Mouse (Mus musculus) forebrain, postnatal 0 days (tissue): ENCODE measurements around the gene Lce3f. TPM values are rescaled to one million over a fixed set of nuclear protein-coding genes. Genes with fewer than 3 reads are reported as not detected.
A peak's percentile ranks its signal among the peaks of the same experiment; 100 is the strongest.

Experiments used
- ATAC-seq: fragments of 200-750 bp; cut with Nextera tagmentation; 2 replicates; pipeline ENCODE4 v1.8.0; 2017; ENCODE audit warnings: mild to moderate bottlenecking, moderate library complexity
- DNase-seq: peaks from one replicate; pipeline ENCODE4 v3.0.0-alpha.2; 2015
- H3K27ac ChIP-seq: fragments of 300-500 bp; sonication (generic); 2 replicates; pipeline ENCODE4 v1.5.1; 2014; ENCODE audit warnings: low read depth, mild to moderate bottlenecking, antibody characterized with exemption, low read length, moderate library complexity, mixed read lengths
- H3K27me3 ChIP-seq: fragments of 300-500 bp; sonication (generic); 2 replicates; pipeline ENCODE4 v1.6.1; 2014; ENCODE audit warnings: mild to moderate bottlenecking, low read length, mixed read lengths; ENCODE audit not compliant: insufficient read depth
- H3K36me3 ChIP-seq: fragments of 300-500 bp; sonication (generic); 2 replicates; pipeline ENCODE4 v1.6.1; 2014; ENCODE audit warnings: mild to moderate bottlenecking, moderate library complexity; ENCODE audit not compliant: insufficient read depth
- H3K4me1 ChIP-seq: fragments of 300-500 bp; sonication (generic); 2 replicates; pipeline ENCODE4 v1.6.1; 2014; ENCODE audit warnings: antibody characterized with exemption; ENCODE audit not compliant: insufficient read depth
- H3K4me2 ChIP-seq: fragments of 300-500 bp; sonication (generic); 2 replicates; pipeline ENCODE4 v1.6.1; 2014; ENCODE audit warnings: low read depth, mild to moderate bottlenecking, moderate library complexity
- H3K4me3 ChIP-seq: fragments of 300-500 bp; sonication (generic); 2 replicates; pipeline ENCODE4 v1.5.1; 2014; ENCODE audit warnings: low read depth, low read length, mixed read lengths
- H3K9ac ChIP-seq: fragments of 300-500 bp; sonication (generic); 2 replicates; pipeline ENCODE4 v1.6.1; 2014; ENCODE audit warnings: mild to moderate bottlenecking
- H3K9me3 ChIP-seq: fragments of 300-500 bp; sonication (generic); 2 replicates; pipeline ENCODE4 v1.6.1; 2016; ENCODE audit warnings: low read length
- CTCF ChIP-seq: sonication (generic); IDR thresholded peaks from 2 replicates; pipeline ENCODE4 v1.5.1; 2016; ENCODE audit warnings: antibody characterized with exemption, control low read depth, low read depth
- WGBS: fragments of 180-500 bp; shearing (Covaris S2); extraction: QIAGEN DNeasy Blood & Tissue Kit; methylation state at CpG from one replicate; pipeline ENCODE4 v1.1.7; 2014; 5-methylcytosine and 5-hydroxymethylcytosine counted together
- polyA plus RNA-seq: library from polyadenylated mRNA; unstranded; fragments of >200 nt; fragmentation: Nextera tagmentation; extraction: Ambion mirVana; gene quantifications from 2 replicates; pipeline ENCODE4 v1.2.1, GENCODE M21; 2015
- total RNA-seq: library from RNA; depleted of rRNA; stranded (reverse); fragments of >200 nt; gene quantifications from 2 replicates; pipeline ENCODE4 v1.2.3, GENCODE M21; 2014; rRNA removed

Lce3f gene
- not detected in 2 replicates for total RNA-seq
- not detected in 2 replicates for polyA plus RNA-seq

DNA sequence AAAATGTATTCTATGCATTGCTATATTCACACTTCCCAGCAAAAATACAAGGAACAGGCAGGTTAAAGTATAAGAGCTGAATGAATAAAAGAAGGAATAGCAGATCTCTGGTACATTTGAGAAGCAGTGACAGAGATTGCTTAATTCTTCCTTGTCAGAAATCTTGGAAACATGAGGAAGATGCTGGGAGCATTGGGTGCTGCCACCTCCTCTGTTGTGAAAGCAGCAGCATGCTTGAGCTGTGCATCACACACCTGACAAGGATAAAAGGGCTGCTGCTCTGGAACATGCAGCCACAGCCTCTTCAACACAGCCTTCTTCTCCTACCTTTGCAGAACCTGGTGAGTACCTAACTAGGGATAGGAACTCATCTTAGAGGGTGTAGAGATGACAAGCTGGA is at the start of gene Lce3f:
Lce3f (plus strand) TSS at position 301 of the 400 bp plus-strand sequence.
- no peaks in the 10 kb centered on the region for H3K27me3 ChIP-seq
- no peaks in the 10 kb centered on the region for H3K36me3 ChIP-seq
- no peak within 1 kb of the TSS for H3K9ac ChIP-seq
- no peak for TF ChIP-seq CTCF
- DNase-seq (no peak), ATAC-seq (no peak)
- H3K27ac ChIP-seq = no peak within 1 kb of the TSS
- H3K9me3 ChIP-seq = no peaks in the 10 kb centered on the region
- no peak within 1 kb of the TSS for H3K4me2 ChIP-seq
- no peak within 1 kb of the TSS for H3K4me3 ChIP-seq
- no peaks in the 10 kb centered on the region for H3K4me1 ChIP-seq

DNA sequence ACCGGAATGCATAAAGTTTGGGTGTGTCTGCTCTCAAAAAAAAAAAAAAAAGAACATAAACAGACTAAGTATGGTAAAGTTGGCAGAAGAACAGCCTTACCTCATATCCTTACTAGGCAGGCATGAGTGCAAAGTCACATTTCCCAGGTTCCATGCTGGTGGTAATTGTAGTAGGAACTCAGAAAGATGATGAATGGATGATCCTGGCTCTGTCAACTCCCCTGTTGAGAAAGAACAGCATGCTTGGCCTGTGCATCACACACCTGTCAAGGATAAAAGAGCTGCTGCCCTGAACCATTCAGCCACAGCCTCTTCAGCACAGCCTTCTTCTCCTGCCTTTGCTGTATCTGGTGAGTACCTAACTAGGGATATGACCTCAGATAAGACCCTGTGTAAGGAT is 47.8 kb upstream of the Lce3f start, which contains the start of gene Lce3c:
Lce3c (plus strand) TSS at position 301 of the 400 bp plus-strand sequence.
- H3K9me3 ChIP-seq = no peaks in the 10 kb centered on the region
- no peaks in the 10 kb centered on the region for H3K4me1 ChIP-seq
- H3K27me3 ChIP-seq = no peaks in the 10 kb centered on the region
- no peak within 1 kb of the TSS for H3K4me2 ChIP-seq
- 85% methylated on average over 1 of the region's 1 CpGs for WGBS
- no peak within 1 kb of the TSS for H3K27ac ChIP-seq
- H3K4me3 ChIP-seq = no peak within 1 kb of the TSS
- TF ChIP-seq CTCF = no peak
- H3K36me3 ChIP-seq = no peaks in the 10 kb centered on the region
- ATAC-seq (no peak), DNase-seq (no peak)
- H3K9ac ChIP-seq = no peak within 1 kb of the TSS

DNA sequence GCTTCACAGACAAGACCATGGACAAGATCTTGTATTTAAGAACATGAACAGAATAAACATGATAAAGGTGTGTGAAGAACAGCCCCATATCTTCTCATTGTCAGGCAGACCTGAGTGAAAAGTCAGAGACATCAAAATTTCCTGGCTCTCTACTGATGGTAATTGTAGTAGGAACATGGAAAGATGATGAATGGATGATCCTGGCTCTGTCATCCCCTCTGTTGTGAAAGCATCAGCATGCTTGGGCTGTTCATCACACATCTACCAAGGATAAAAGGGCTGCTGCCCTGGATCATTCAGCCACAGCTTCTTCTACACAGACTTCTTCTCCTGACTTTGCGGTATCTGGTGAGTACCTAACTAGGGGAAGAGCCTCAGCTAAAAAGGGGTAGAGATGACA is 34.9 kb upstream of the Lce3f start, which contains the start of gene Lce3d:
Lce3d (plus strand) TSS at position 301 of the 400 bp plus-strand sequence.
- no peaks in the 10 kb centered on the region for H3K4me1 ChIP-seq
- no peak for TF ChIP-seq CTCF
- DNase-seq (no peak), ATAC-seq (no peak)
- no peak within 1 kb of the TSS for H3K4me2 ChIP-seq
- H3K27me3 ChIP-seq = no peaks in the 10 kb centered on the region
- no peak within 1 kb of the TSS for H3K9ac ChIP-seq
- no peak within 1 kb of the TSS for H3K4me3 ChIP-seq
- 100% methylated on average over 1 of the region's 1 CpGs for WGBS
- no peaks in the 10 kb centered on the region for H3K9me3 ChIP-seq
- no peak within 1 kb of the TSS for H3K27ac ChIP-seq
- no peaks in the 10 kb centered on the region for H3K36me3 ChIP-seq

DNA sequence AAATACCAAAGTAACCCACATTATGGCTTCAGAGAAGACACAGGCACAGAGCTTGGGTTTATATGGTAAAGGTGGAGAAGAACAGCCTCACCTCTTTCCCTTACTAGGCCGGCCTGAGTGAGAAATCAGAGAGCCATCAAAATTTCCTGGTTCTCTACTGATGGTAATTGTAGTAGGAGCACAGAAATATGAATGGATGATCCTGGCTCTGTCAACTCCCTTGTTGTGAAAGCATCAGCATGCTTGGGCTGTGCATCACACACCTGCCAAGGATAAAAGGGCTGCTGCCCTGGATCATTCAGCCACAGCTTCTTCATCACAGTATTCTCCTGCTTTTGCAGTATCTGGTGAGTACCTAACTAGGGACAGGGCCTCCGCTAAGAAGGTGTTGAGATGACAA is 25.3 kb upstream of the Lce3f start, which contains the start of gene Lce3e:
Lce3e (plus strand) TSS at position 301 of the 400 bp plus-strand sequence.
- Histone ChIP-seq H3K9me3 (no peaks in the 10 kb centered on the region), H3K27ac (no peak within 1 kb of the TSS), H3K4me2 (no peak within 1 kb of the TSS), H3K27me3 (no peaks in the 10 kb centered on the region), H3K36me3 (no peaks in the 10 kb centered on the region), H3K4me3 (no peak within 1 kb of the TSS), H3K4me1 (no peaks in the 10 kb centered on the region), H3K9ac (no peak within 1 kb of the TSS)
- 91% methylated on average over 2 of the region's 2 CpGs for WGBS
- ATAC-seq (no peak), DNase-seq (no peak)
- TF ChIP-seq CTCF = no peak

DNA sequence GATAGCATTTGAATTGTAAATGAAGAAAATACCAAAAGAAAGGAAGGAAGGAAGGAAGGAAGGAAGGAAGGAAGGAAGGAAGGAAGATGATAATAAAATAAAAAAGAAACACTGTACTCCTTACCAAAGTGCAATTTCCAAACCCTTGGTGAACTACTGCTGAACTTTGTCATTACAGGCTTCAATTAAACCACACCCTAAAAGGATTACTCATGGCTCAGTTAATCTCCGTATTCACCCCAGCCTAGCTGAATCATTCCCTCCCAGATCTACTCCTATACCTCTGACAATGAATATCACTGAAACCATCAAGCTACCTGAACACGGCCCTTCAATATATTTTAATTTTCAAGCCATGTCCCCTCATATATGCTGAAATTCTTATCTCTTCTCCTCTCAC is 13.5 kb upstream of the Lce3f start:
- ATAC-seq = no peak
- H3K36me3 ChIP-seq = no peaks in the 10 kb centered on the region
- no peak for TF ChIP-seq CTCF

DNA sequence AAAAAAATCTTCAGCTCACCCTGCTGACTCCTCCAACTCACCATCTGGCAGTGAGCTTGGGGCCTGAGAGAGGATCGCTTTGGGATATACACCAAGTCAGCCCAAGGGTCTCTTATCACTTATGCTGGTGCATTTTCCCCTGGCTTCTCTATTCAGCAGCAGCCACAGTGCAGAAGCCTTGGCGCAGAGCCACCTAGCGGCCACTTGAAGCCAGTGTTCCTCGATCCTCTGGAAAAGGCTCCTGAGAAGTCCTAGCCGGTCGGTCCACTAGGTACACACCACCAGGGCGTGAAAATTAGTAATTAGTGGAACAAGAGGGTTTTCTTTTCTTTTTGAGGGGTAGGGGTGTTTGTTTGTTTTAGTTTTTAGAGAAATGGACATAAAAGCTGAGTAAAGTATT is 6.7 kb downstream of the Lce3f start:
- DNase-seq (peak; percentile 85), ATAC-seq (peak; percentile 95)
- peak; percentile 87 for TF ChIP-seq CTCF
- no peak overlapping the region for H3K4me2 ChIP-seq
- no peak overlapping the region for H3K27ac ChIP-seq
- H3K9me3 ChIP-seq = no peaks in the 10 kb centered on the region
- no peaks in the 10 kb centered on the region for H3K4me1 ChIP-seq
- WGBS = 2% methylated on average over 7 of the region's 7 CpGs
- no peak overlapping the region for H3K9ac ChIP-seq
- no peak overlapping the region for H3K4me3 ChIP-seq
- H3K27me3 ChIP-seq = no peaks in the 10 kb centered on the region
- H3K36me3 ChIP-seq = no peaks in the 10 kb centered on the region

More for the DNA sequence above, 13.5 kb upstream of the Lce3f start:
- H3K27ac ChIP-seq = no peak overlapping the region
- H3K9ac ChIP-seq = no peak overlapping the region
- 63% methylated on average over 2 of the region's 2 CpGs for WGBS
- H3K4me2 ChIP-seq = no peak overlapping the region
- no peaks in the 10 kb centered on the region for H3K4me1 ChIP-seq
- H3K27me3 ChIP-seq = no peaks in the 10 kb centered on the region
- H3K4me3 ChIP-seq = no peak overlapping the region
- no peak for DNase-seq
- no peaks in the 10 kb centered on the region for H3K9me3 ChIP-seq

DNA sequence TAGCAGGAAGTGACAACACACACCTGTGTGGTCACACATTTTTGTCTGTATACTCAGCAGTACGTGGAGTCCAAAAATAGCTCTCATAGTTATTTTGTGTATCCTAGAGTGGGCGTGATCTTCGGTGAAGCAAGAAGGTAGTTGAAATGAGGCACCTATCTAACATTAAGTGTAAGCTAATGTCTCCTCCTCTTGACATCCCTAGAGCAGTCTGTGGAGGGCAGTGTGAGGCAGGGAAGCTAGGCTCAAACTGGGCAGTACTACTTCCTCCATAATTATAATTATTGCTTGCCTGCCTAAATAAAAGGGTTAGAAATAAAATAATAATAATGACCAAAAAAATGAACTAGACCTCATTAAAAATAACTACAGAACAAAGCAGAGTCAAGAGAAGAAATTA is 8.6 kb downstream of the Lce3f start:
- H3K4me1 ChIP-seq = no peaks in the 10 kb centered on the region
- DNase-seq (no peak), ATAC-seq (no peak)
- H3K4me3 ChIP-seq = no peak overlapping the region
- no peak overlapping the region for H3K4me2 ChIP-seq
- no peak overlapping the region for H3K27ac ChIP-seq
- no peaks in the 10 kb centered on the region for H3K9me3 ChIP-seq
- no peaks in the 10 kb centered on the region for H3K36me3 ChIP-seq
- no peak overlapping the region for H3K9ac ChIP-seq
- TF ChIP-seq CTCF = no peak
- WGBS = 87% methylated on average over 3 of the region's 3 CpGs
- no peaks in the 10 kb centered on the region for H3K27me3 ChIP-seq
